Mouse (Mus musculus): ENCODE results near the gene Tmem59. TPM values are rescaled to one million over a fixed set of nuclear protein-coding genes. Genes with fewer than 3 reads are reported as not detected.

Tmem59 gene
- polyA plus RNA-seq, 1 experiment: 210 TPM

- no peak overlapping the region for H3K27ac ChIP-seq (replicated peaks; ENCODE audit: low read depth, low read length)
Observed at GRCm38 (mm10) chr4:107163341-107163740, 14.9 kb upstream of the Tmem59 start.

DNA sequence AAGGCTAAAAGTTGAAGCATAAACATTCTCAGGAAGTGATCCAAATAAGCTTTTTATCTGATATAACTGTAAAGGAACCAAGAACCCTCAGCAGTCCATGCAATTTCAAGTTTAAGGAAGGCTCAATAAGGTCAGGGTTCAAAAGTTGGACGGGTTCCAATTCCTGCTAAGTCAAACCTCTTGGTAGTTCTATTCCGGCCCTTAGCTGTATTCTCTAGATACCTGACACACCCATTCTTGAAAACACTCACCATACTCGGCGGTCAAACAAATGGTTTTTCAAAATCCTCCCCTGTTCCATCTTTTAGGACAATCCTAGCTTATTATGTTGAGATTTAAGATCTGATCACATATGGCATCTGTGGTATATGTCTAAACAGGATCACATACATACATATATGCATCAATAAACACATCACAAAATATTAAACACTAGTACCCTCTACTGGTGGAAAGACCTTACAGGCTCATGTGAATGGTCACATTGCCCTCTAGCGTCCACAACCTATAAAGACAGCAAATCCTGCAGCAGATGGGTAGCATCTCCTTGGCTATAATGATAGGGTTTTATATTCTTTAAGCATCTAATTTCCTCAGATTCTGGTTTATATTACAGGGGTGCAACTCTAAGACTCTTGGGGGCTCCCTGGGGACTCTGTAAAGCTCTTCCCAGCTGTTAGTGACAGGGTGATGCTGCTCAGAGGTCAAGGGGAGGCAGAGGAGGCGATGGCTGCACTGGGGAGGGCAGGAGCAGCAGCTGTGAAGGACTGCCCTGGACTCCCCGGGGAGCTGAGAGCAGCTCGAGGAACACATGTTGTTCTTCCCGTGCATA is 14.2 kb upstream of the Tmem59 start:
- H3K4me1 ChIP-seq (ENCODE audit: control insufficient read depth, insufficient read depth, insufficient read length, low read length): peaks cover 5% of the 10 kb centered on the region; the same call in 1 of the 2 replicates
- H3K27ac ChIP-seq (replicated peaks; ENCODE audit: low read depth, low read length): no peak overlapping the region
- H3K4me3 ChIP-seq (ENCODE audit: insufficient read depth, low read depth, low read length): no peak overlapping the region

More at GRCm38 (mm10) chr4:107163341-107163740, 14.9 kb upstream of the Tmem59 start:
- Histone ChIP-seq H3K4me1 (ENCODE audit: control insufficient read depth, insufficient read depth, insufficient read length, low read length) (peaks cover 5% of the 10 kb centered on the region; the same call in 1 of the 2 replicates), H3K4me3 (ENCODE audit: insufficient read depth, low read depth, low read length) (no peak overlapping the region)

DNA sequence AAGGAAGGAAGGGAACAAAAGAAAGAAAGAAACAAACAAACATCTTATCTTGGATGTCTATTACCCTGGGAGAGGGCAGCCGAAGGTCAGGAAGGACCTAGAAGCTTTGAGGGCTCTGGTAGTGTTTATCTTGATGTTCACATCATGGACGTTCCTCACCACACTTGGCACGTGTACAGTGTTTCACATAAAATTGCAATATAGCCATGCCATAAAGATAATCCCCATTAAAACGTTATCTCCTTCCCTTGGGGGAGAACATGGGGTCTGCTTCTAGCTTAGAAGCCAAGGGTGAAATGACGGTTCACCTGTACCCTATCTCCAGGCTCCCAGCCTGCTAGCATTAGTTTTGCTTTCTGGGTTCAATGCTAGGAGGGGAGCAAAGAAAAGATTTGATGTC is 11.5 kb upstream of the Tmem59 start:
- H3K4me1 ChIP-seq (ENCODE audit: control insufficient read depth, insufficient read depth, insufficient read length, low read length): no peaks in the 10 kb centered on the region
- no peak overlapping the region for H3K27ac ChIP-seq (replicated peaks; ENCODE audit: low read depth, low read length)

GRCm38 (mm10) chr4:107167798-107168197 is 10.4 kb upstream of the Tmem59 start:
- H3K4me3 ChIP-seq (ENCODE audit: insufficient read depth, low read depth, low read length): no peak overlapping the region
- no peaks in the 10 kb centered on the region for H3K4me1 ChIP-seq (ENCODE audit: control insufficient read depth, insufficient read depth, insufficient read length, low read length)
- H3K27ac ChIP-seq (replicated peaks; ENCODE audit: low read depth, low read length): no peak overlapping the region

More for the DNA sequence above, 11.5 kb upstream of the Tmem59 start:
- H3K4me3 ChIP-seq (ENCODE audit: insufficient read depth, low read depth, low read length): no peak overlapping the region

DNA sequence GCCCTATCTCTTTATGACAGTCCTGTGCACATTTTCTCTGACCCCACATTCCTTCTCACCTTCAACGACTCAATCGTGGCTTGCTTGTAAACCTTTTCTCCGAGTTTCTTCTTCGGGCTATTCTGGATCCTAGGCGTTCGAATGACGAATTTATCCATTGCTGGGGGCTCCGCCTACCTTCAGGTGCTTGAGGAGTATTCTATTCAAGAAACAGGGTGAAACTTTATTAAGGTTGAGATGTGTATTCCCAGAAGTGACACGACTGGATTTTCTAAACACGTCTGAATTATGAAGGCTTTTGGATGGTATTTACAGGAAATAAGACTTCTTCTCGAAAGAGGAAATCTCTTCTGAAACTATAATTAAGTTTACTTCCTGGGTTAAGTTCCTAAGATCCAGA is 693 bp upstream of the Tmem59 start:
- Histone ChIP-seq H3K4me3 (ENCODE audit: insufficient read depth, low read depth, low read length) (peak overlapping the region; percentile 88), H3K27ac (replicated peaks; ENCODE audit: low read depth, low read length) (peak overlapping the region; percentile 87; the same call in 1 of the 2 replicates)

GRCm38 (mm10) chr4:107178830-107179490 is 761 bp downstream of the Tmem59 start, which contains the start of gene Tceanc2:
Gene Tceanc2 (minus strand): TSS chr4:107179116.
- peaks cover 4% of the 10 kb centered on the region; the same call in 1 of the 2 replicates for H3K4me1 ChIP-seq (ENCODE audit: control insufficient read depth, insufficient read depth, insufficient read length, low read length)
- H3K27ac ChIP-seq (replicated peaks; ENCODE audit: low read depth, low read length): peak within 1 kb of the TSS; percentile 87
- H3K4me3 ChIP-seq (ENCODE audit: insufficient read depth, low read depth, low read length): peak within 1 kb of the TSS; percentile 88

More for the DNA sequence above, 693 bp upstream of the Tmem59 start:
- peaks cover 4% of the 10 kb centered on the region; the same call in 1 of the 2 replicates for H3K4me1 ChIP-seq (ENCODE audit: control insufficient read depth, insufficient read depth, insufficient read length, low read length)

GRCm38 (mm10) chr4:107179561-107179960 is 1.4 kb downstream of the Tmem59 start:
- Histone ChIP-seq H3K27ac (replicated peaks; ENCODE audit: low read depth, low read length) (no peak overlapping the region), H3K4me1 (ENCODE audit: control insufficient read depth, insufficient read depth, insufficient read length, low read length) (peaks cover 4% of the 10 kb centered on the region; the same call in 1 of the 2 replicates)

GRCm38 (mm10) chr4:107180746-107181145 is 2.5 kb downstream of the Tmem59 start:
- H3K27ac ChIP-seq (replicated peaks; ENCODE audit: low read depth, low read length): no peak overlapping the region
- no peak overlapping the region for H3K4me3 ChIP-seq (ENCODE audit: insufficient read depth, low read depth, low read length)
- H3K4me1 ChIP-seq (ENCODE audit: control insufficient read depth, insufficient read depth, insufficient read length, low read length): peaks cover 4% of the 10 kb centered on the region; the same call in 1 of the 2 replicates

More at GRCm38 (mm10) chr4:107179561-107179960, 1.4 kb downstream of the Tmem59 start:
- peak overlapping the region; percentile 88 for H3K4me3 ChIP-seq (ENCODE audit: insufficient read depth, low read depth, low read length)

DNA sequence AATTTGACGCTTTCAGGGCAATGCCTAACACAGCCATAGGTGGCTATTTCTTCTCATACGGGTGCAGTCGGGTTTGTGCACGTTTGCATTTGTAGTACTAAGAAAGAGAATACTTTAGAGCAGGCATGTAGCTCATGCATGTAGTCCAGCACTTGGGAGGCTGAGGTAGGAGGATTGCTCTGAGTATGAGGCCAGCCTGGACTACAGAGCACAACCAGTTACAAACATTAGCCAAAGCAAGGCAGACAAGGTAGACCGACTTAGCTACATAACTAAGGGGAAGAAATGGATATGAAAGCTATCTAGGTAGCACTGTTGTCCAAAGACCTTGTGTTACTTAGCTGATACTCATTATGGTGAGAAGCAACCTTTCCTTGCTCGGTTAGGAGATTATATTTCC is 3.7 kb downstream of the Tmem59 start:
- Histone ChIP-seq H3K4me3 (ENCODE audit: insufficient read depth, low read depth, low read length) (no peak overlapping the region), H3K27ac (replicated peaks; ENCODE audit: low read depth, low read length) (no peak overlapping the region), H3K4me1 (ENCODE audit: control insufficient read depth, insufficient read depth, insufficient read length, low read length) (peaks cover 4% of the 10 kb centered on the region; the same call in 1 of the 2 replicates)

DNA sequence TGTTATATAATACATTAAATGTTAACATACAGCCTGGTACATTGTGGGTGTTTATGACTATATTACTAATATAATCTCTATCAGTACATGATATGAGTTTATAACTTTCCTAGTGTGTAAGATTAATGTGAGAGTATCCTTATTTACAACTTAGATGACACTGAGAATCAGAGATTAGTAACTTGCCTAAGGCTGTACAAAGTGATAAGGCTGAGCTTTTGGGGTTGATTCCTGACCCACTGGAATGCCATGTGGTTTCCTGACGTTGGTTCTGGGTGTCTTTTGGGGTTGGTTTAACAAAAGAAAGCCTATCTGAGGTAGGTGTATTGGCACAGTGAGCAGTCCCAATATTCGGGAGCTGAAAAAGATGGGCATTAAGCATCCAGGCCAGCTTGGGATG is 4.6 kb downstream of the Tmem59 start:
- 0 out of 2 replicates have a peak, but pooled peaks cover 4% of the 10 kb centered on the region for H3K4me1 ChIP-seq (ENCODE audit: control insufficient read depth, insufficient read depth, insufficient read length, low read length)
- no peak overlapping the region for H3K4me3 ChIP-seq (ENCODE audit: insufficient read depth, low read depth, low read length)
- no peak overlapping the region for H3K27ac ChIP-seq (replicated peaks; ENCODE audit: low read depth, low read length)

DNA sequence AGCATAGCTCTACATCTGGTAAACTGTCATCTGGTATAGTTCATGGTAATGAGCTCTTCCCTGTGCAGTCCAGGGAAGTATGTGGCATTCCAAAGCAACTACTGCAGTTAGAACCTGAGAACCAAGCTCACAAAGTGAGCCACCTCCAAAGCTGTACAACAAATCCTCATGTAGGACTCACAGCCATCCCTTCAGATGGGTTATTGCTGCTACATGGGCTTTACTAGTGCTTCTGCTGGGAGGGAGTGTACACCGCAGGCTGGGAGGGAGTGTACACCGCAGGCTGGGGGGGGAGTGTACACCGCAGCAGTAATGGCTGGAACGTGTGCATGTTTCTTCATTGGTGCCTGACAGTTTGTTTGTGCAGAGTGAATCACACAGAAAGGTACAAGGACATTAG is 5.0 kb downstream of the Tmem59 start:
- H3K27ac ChIP-seq (replicated peaks; ENCODE audit: low read depth, low read length): no peak overlapping the region
- H3K4me3 ChIP-seq (ENCODE audit: insufficient read depth, low read depth, low read length): no peak overlapping the region

GRCm38 (mm10) chr4:107185703-107186102 is 7.5 kb downstream of the Tmem59 start:
- Histone ChIP-seq H3K4me3 (ENCODE audit: insufficient read depth, low read depth, low read length) (no peak overlapping the region), H3K27ac (replicated peaks; ENCODE audit: low read depth, low read length) (no peak overlapping the region)

More for the DNA sequence above, 5.0 kb downstream of the Tmem59 start:
- 0 out of 2 replicates have a peak, but pooled peaks cover 4% of the 10 kb centered on the region for H3K4me1 ChIP-seq (ENCODE audit: control insufficient read depth, insufficient read depth, insufficient read length, low read length)

DNA sequence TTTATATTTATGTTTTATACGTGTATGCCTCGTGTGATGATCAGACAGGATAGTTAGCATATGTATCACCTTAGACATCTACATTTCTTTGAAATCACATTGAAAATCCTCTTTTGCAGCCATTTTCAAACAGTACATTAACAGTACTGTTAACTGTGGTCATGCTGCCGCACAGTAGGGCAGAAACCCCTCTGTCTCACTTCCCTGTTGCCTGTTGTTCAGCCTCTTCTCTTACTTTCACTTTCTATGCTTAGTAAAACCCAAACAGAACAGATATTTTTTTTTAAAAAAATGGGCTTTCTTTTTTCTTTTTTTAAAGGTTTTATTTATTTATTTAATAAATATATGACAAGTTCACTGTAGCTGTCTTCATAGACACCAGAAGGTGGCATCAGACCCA is 15.6 kb downstream of the Tmem59 start:
- no peaks in the 10 kb centered on the region for H3K4me1 ChIP-seq (ENCODE audit: control insufficient read depth, insufficient read depth, insufficient read length, low read length)
- no peak overlapping the region for H3K4me3 ChIP-seq (ENCODE audit: insufficient read depth, low read depth, low read length)
- no peak overlapping the region for H3K27ac ChIP-seq (replicated peaks; ENCODE audit: low read depth, low read length)

More at GRCm38 (mm10) chr4:107185703-107186102, 7.5 kb downstream of the Tmem59 start:
- no peaks in the 10 kb centered on the region for H3K4me1 ChIP-seq (ENCODE audit: control insufficient read depth, insufficient read depth, insufficient read length, low read length)

DNA sequence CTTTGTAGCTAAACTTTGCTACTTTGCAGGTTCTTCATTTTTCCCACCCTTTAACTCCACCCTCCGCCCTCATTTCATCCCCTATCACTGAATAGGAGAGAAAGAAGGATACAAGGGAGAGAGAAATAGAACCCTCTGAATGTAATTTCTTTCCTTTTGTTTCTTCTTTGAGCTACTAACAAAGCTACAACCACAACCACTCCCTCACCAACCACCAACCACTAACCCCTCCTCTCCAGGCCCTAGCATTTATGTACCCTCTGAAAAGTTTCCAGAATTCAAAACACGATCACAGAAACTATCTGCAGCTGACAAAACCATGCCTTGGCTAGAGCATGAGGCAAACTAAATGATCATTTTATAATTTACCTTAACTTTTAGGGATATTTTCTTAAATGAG is 18.3 kb downstream of the Tmem59 start:
- H3K4me3 ChIP-seq (ENCODE audit: insufficient read depth, low read depth, low read length): no peak overlapping the region
- no peaks in the 10 kb centered on the region for H3K4me1 ChIP-seq (ENCODE audit: control insufficient read depth, insufficient read depth, insufficient read length, low read length)
- H3K27ac ChIP-seq (replicated peaks; ENCODE audit: low read depth, low read length): no peak overlapping the region

- Histone ChIP-seq H3K27ac (replicated peaks; ENCODE audit: low read depth, low read length) (no peak overlapping the region), H3K4me1 (ENCODE audit: control insufficient read depth, insufficient read depth, insufficient read length, low read length) (no peaks in the 10 kb centered on the region), H3K4me3 (ENCODE audit: insufficient read depth, low read depth, low read length) (no peak overlapping the region)
Observed at GRCm38 (mm10) chr4:107198072-107198471, 19.9 kb downstream of the Tmem59 start.

All from brown adipose tissue, adult 24 weeks (tissue).